Mouse (Mus musculus): ENCODE data around the gene Kcnk10. TPM values are rescaled to one million over a fixed set of nuclear protein-coding genes. Genes with fewer than 3 reads are reported as not detected.
"Not testable (repeated sequence)": the region's sequence is repeated elsewhere in the genome, so short reads cannot be mapped to it uniquely, and the experiment has no call there.

Kcnk10 gene
- polyA plus RNA-seq (2016; fragmentation: Nextera tagmentation; extraction: Ambion mirVana) = 0.13 TPM in 2 replicates

DNA sequence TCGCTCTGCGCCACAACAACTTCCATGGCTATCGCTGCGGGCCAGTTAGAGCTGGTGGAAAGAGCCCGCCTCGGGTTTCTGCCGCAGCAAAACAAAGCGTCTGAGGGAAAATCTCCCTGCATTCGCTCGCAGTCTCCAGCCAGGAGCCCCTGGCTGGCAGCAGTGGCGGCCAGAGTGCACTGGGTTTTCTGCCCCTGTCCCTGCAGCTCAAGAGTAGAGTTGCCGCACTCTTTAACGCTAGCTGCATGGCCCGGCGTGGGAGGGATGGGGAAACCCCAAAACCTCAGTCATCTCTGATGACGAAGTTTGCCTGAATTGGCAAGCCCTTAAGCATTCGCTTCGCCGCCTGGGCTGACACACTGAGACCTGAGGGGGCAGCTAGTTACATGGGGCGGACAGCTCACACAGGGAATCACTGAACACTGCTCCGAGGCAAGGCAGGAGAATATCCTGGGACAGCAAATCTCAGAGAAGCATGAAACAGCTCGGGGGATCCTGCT lies at the start of gene Kcnk10:
Kcnk10 (minus strand) TSS at position 450 of the 500 bp plus-strand sequence.
- peaks cover 69% of the 10 kb centered on the region for H3K27me3 ChIP-seq (ENCODE audit: low read depth, poor library complexity, severe bottlenecking)
- WGBS = under 1% methylated on average over 22 of the region's 22 CpGs
- H3K4me1 ChIP-seq = peaks cover 24% of the 10 kb centered on the region
- DNase-seq (ENCODE audit: low spot score) = peak; percentile 63
- H3K9me3 ChIP-seq (replicated peaks) = no peaks in the 10 kb centered on the region
- H3K36me3 ChIP-seq = no peaks in the 10 kb centered on the region
- H3K4me3 ChIP-seq = peak within 1 kb of the TSS; percentile 51
- 0 out of 2 replicates have a peak within 1 kb of the TSS, but pooled peaks have one; percentile 34 for H3K27ac ChIP-seq

DNA sequence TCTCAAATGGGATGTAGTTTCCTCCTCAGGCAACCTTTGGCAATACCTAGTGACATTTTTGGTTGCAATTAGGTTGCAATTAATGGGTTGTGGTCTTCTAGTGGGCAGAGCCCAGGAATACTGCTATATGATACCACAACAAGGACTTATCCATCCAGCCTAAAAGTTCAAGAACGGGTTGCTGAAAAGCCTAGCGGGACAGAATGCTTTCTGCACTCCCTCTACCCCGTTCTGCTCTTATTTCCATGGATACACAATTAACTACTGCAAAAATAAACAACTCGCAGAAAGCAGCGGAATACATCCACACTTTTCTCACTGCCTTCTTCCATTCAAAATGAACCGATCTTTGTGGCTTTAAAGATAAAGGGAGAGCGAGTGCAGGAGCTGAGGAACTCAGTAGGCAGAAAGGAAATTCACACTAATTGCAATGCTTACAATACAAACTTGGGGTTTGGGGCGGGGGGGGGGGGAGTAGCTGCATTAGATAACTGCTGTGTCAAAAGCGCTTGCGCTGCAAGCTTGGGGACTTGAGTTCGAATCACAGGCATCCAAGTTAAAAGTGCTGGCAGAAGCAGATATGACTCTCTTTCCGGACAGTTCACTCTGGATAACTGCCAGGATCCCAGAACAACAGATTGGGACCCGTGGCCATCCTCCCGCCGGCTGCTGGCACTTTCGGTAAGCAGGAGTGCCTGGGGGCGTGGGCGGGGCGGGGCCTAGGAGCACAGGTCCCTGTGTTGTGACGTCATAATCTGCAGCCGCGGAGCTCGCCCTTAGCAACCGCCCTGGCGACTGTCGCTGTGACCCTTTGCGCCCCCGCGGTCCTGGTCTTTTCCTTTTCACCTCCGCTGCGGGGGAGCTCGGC lies 49.5 kb upstream of the Kcnk10 start, which contains the start of gene Spata7:
Spata7 (plus strand) TSS at position 766 of the 868 bp plus-strand sequence.
- DNase-seq (ENCODE audit: low spot score) = peak; percentile 94
- peak within 1 kb of the TSS; percentile 88 for H3K27ac ChIP-seq
- H3K9me3 ChIP-seq (replicated peaks) = no peaks in the 10 kb centered on the region
- peak within 1 kb of the TSS; percentile 86 for H3K4me3 ChIP-seq
- no peaks in the 10 kb centered on the region; the same call in 1 of the 2 replicates for H3K36me3 ChIP-seq
- H3K27me3 ChIP-seq (ENCODE audit: low read depth, poor library complexity, severe bottlenecking) = no peaks in the 10 kb centered on the region
- H3K4me1 ChIP-seq = peaks cover 11% of the 10 kb centered on the region
- 4% methylated on average over 32 of the region's 32 CpGs for WGBS

DNA sequence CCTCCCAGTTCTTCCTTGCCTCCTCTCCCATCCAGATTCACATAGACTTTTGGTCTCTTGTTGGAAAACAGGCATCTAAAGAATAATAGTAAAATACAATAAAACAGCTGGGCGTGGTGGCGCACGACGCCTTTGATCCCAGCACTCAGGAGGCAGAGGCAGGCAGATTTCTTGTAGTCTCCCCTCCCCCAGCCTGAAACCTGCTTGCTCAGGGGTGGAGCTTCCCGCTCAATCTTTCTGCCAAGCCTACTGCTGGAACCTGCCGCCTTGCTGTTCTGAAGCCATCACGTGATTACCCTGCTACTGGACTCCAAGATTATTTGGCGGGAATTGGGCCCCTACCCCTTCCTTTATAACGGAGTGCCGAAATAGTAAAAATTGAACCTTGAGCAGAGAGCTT lies 45.2 kb upstream of the Kcnk10 start:
- not testable (repeated sequence) for H3K4me1 ChIP-seq; H3K27me3 ChIP-seq (ENCODE audit: low read depth, poor library complexity, severe bottlenecking); H3K9me3 ChIP-seq (replicated peaks); H3K27ac ChIP-seq; H3K4me3 ChIP-seq; H3K36me3 ChIP-seq; DNase-seq (ENCODE audit: low spot score)
- 89% methylated on average over 10 of the region's 10 CpGs for WGBS

DNA sequence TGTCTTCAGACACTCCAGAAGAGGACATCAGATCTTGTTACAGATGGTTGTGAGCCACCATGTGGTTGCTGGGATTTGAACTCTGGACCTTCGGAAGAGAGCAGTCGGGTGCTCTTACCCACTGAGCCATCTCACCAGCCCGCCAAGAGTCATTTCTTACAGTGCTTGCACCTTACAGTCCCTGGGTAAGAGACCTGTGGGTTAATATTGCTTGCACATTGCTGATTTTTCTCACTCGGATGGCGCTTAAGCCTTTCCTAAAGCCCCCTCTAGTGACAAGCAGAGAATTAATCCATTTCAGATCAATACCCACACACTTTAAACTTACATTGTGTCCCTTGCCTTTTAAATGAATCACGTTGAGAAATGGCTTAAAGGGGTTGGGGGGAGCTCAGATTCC lies 42.8 kb upstream of the Kcnk10 start:
- H3K4me1 ChIP-seq; H3K4me3 ChIP-seq; H3K9me3 ChIP-seq (replicated peaks); H3K27ac ChIP-seq; H3K27me3 ChIP-seq (ENCODE audit: low read depth, poor library complexity, severe bottlenecking); H3K36me3 ChIP-seq; DNase-seq (ENCODE audit: low spot score): not testable (repeated sequence)
- WGBS = 56% methylated on average over 6 of the region's 6 CpGs

DNA sequence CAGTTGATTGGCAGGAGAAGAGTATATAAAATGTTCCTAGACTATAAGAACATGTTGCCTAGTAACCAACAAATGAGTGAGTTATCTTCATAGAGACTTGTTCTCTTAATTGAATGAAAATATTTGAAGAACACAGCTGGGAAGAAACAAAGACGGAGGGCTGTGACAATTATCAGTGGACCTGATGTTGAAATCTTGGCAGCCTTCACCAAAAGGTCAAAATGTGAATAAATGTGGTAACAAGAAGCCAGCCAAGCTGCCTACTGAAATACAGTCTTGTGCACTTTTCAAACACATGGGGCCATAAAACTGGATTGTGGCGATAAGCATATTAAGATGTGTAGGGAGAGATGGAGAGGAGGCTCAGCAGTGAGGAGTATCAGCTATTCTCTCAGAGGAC lies 41.4 kb upstream of the Kcnk10 start:
- Histone ChIP-seq H3K4me1 (no peaks in the 10 kb centered on the region; the same call in 1 of the 2 replicates), H3K36me3 (no peaks in the 10 kb centered on the region), H3K9me3 (replicated peaks) (no peaks in the 10 kb centered on the region), H3K27me3 (ENCODE audit: low read depth, poor library complexity, severe bottlenecking) (no peaks in the 10 kb centered on the region), H3K4me3 (no peak overlapping the region), H3K27ac (no peak overlapping the region)
- no peak for DNase-seq (ENCODE audit: low spot score)
- WGBS = 88% methylated on average over 2 of the region's 2 CpGs

DNA sequence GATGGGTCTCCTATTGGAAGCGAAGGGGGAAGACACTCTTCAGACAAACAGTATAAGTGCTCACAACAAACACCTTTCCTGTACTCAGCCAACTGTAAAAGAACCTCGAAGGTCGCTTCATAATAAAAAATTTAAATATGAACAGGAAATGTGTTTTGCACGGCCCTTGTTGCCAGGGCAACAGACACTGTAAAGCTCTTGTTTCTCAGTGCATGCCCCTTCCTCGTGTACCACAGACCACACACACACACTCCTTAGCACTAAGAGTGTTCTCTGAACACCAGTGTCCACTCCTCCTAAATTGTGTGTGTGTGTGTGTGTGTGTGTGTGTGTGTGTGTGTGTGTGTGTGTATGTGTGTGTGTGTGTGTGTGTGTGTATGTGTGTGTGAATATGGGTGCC lies 37.6 kb upstream of the Kcnk10 start:
- no peak overlapping the region for H3K4me3 ChIP-seq
- H3K4me1 ChIP-seq = no peaks in the 10 kb centered on the region; the same call in 1 of the 2 replicates
- H3K36me3 ChIP-seq = no peaks in the 10 kb centered on the region
- H3K9me3 ChIP-seq (replicated peaks) = no peaks in the 10 kb centered on the region
- DNase-seq (ENCODE audit: low spot score) = no peak
- no peaks in the 10 kb centered on the region for H3K27me3 ChIP-seq (ENCODE audit: low read depth, poor library complexity, severe bottlenecking)
- H3K27ac ChIP-seq = no peak overlapping the region
- 79% methylated on average over 5 of the region's 5 CpGs for WGBS

DNA sequence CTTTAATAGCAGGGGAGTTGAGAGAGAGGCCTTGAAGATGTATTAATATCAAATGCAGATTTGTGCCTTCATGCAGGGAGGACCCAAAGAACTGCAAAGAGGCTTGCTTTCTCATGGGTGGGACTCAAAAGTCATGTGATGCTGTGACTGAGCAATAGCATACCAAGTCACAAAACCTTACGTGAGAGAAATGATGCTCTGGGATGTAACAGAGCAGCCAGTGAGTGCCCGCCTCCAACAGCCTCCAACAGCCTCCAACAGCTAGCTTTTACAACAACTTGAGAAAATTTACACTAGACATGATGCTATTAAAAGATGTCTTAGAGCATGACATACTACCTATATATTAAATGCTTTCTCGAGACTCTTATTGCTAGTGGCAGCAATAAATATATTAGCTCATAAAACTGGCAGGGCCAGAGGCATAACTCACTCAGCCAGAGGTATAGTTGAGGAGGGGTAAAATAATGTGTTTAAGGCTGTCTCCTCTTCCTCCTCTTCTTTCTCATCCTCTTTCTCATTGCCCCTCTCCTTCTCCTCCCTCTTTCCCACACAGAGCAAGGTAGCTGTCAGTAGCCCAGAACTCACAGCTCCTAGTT lies 36.9 kb upstream of the Kcnk10 start:
- Histone ChIP-seq H3K27ac (no peak overlapping the region), H3K36me3 (no peaks in the 10 kb centered on the region), H3K4me3 (no peak overlapping the region), H3K27me3 (ENCODE audit: low read depth, poor library complexity, severe bottlenecking) (no peaks in the 10 kb centered on the region), H3K9me3 (replicated peaks) (no peaks in the 10 kb centered on the region), H3K4me1 (no peaks in the 10 kb centered on the region; the same call in 1 of the 2 replicates)
- DNase-seq (ENCODE audit: low spot score) = no peak
- 72% methylated on average over 3 of the region's 3 CpGs for WGBS

DNA sequence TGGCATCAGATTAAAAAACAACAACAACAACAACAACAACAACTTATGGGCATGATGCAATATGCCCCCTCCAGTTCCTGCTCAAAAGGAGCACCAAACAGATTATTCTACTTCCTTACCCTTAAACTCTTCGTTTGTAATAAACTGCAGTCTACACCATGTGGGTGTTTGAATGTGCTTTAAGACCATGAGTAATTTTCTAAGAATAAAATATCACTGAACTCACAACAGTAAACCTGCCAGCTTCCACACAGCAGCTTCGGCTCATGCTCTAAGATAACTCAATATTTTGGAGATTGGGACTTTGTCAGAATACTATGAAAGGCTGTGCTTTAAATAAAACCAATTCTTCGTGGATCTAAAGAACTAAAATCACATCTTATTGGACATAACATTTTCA lies 32.2 kb upstream of the Kcnk10 start:
- H3K27me3 ChIP-seq (ENCODE audit: low read depth, poor library complexity, severe bottlenecking) = no peaks in the 10 kb centered on the region
- H3K27ac ChIP-seq = no peak overlapping the region
- H3K4me3 ChIP-seq = no peak overlapping the region
- WGBS = 78% methylated on average over 3 of the region's 3 CpGs
- DNase-seq (ENCODE audit: low spot score) = no peak
- no peaks in the 10 kb centered on the region for H3K36me3 ChIP-seq
- H3K9me3 ChIP-seq (replicated peaks) = no peaks in the 10 kb centered on the region
- H3K4me1 ChIP-seq = no peaks in the 10 kb centered on the region; the same call in 1 of the 2 replicates

DNA sequence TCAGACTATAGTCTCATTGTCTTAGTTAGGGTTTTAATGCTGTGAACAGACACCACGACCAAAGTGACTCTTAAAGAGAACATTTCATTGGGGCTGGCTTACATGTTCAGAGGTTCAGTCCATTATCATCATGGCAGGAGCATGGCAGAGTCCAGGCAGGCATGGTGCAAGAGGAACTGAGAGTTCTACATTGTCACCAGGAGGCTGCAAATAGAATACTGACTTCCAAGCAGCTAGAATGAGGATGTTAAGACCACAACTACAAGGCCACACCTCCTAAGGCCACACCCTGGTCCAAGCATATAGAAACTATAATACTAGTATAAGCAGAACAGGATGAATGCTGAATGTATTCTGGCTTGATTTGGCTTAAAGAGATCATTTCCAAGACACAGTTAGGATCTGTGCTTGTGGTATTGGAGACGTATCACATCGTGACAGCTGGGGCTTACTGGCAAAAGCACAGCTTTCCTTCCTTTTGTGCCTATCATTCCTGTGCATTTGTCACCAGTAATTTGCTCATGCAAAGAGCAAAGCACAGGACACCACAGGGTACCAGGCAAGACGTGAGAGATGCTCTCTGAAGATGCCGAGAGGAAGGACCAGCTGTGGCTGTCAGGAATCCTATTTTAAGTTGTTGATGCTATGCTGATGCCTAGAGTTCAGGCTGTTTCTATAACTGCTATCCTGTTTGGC lies 28.6 kb upstream of the Kcnk10 start:
- no peak overlapping the region for H3K27ac ChIP-seq
- WGBS = 73% methylated on average over 5 of the region's 5 CpGs
- H3K27me3 ChIP-seq (ENCODE audit: low read depth, poor library complexity, severe bottlenecking) = no peaks in the 10 kb centered on the region
- no peak overlapping the region for H3K4me3 ChIP-seq
- DNase-seq (ENCODE audit: low spot score) = no peak
- no peaks in the 10 kb centered on the region for H3K4me1 ChIP-seq
- no peaks in the 10 kb centered on the region for H3K9me3 ChIP-seq (replicated peaks)
- H3K36me3 ChIP-seq = no peaks in the 10 kb centered on the region

DNA sequence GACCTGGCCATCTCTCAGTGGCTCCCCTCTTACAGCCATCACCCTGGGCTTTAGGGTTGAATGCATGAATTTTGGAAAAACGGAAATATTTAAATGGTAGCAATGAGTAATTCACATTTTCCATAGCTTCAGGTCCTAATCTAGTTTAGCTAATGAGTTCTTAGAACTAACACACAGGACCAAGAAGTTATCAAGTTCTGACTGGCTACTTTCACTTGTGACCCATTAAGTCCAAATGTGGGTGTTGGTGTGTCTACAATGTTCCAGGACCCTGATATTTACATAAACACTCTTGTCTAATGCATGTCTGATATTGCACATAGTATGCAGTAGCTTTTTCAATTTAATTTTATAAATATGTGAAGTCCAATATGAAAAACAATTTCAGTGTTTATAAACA lies 27.2 kb upstream of the Kcnk10 start:
- Histone ChIP-seq H3K9me3 (replicated peaks) (no peaks in the 10 kb centered on the region), H3K27ac (no peak overlapping the region), H3K4me3 (no peak overlapping the region), H3K4me1 (no peaks in the 10 kb centered on the region), H3K27me3 (ENCODE audit: low read depth, poor library complexity, severe bottlenecking) (no peaks in the 10 kb centered on the region), H3K36me3 (no peaks in the 10 kb centered on the region)
- 85% methylated on average over 1 of the region's 1 CpGs for WGBS
- no peak for DNase-seq (ENCODE audit: low spot score)

DNA sequence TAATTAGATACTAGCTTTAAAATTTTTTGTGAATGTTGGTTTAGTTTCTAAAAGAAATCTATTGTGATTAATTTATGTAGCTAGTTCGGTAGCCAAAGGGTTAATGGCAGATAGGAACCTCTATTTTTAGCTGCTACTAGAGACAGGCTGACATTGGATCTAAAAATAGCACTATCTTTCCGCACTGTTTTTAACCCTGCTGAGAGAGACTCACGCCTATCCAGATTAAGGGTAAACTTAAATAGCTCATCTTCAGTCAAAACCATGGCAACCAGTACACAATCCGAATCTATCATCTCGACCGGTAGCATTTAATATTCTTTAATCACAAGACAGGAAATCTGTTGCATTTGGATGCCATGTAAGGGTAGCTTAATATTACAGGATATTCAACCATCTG lies 24.0 kb upstream of the Kcnk10 start:
- H3K9me3 ChIP-seq (replicated peaks) = no peaks in the 10 kb centered on the region

DNA sequence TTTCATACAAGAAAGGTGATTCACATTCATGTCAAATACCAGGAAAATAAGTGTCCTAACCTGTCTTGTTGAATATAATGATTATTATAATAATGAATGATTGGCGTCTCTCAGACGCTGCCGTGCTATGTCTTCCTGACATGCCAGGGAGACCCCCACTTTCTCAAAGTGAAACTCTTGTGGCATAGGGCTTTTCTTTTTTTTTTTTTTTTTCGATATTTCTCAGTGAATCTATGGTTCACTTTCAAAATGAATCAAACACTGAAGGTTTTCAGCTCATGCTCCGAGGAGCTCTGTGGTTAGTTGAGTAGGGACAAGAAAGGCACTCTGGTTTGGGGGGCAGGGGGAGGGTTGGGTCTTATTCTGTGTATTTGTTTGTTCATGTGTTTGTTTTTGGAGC lies 22.8 kb upstream of the Kcnk10 start:
- Histone ChIP-seq H3K27ac (no peak overlapping the region), H3K4me3 (no peak overlapping the region), H3K36me3 (no peaks in the 10 kb centered on the region), H3K4me1 (no peaks in the 10 kb centered on the region), H3K27me3 (ENCODE audit: low read depth, poor library complexity, severe bottlenecking) (no peaks in the 10 kb centered on the region), H3K9me3 (replicated peaks) (no peaks in the 10 kb centered on the region)
- DNase-seq (ENCODE audit: low spot score) = no peak
- WGBS = 91% methylated on average over 5 of the region's 5 CpGs

More for the DNA sequence above, 24.0 kb upstream of the Kcnk10 start:
- Histone ChIP-seq H3K36me3 (no peaks in the 10 kb centered on the region), H3K4me3 (no peak overlapping the region), H3K27me3 (ENCODE audit: low read depth, poor library complexity, severe bottlenecking) (no peaks in the 10 kb centered on the region), H3K27ac (no peak overlapping the region), H3K4me1 (no peaks in the 10 kb centered on the region)
- 63% methylated on average over 6 of the region's 6 CpGs for WGBS
- DNase-seq (ENCODE audit: low spot score) = no peak
